Mouse (Mus musculus): ENCODE data around the gene Nkx6-1. TPM values are rescaled to one million over a fixed set of nuclear protein-coding genes. Genes with fewer than 3 reads are reported as not detected.

The Nkx6-1 gene
- polyA plus RNA-seq, 1 experiment from 2014 or later, result 7.8 TPM

- under 1% methylated on average over 19 of the region's 19 CpGs for WGBS
- Histone ChIP-seq H3K36me3 (no peaks in the 10 kb centered on the region), H3K9ac (replicated peaks) (no peak overlapping the region), H3K4me2 (replicated peaks) (peak overlapping the region; percentile 21; the same call in 1 of the 2 replicates), H3K4me3 (0 out of 2 replicates have a peak overlapping the region, but pooled peaks have one; percentile 5), H3K27ac (replicated peaks) (no peak overlapping the region), H3K27me3 (peaks cover 84% of the 10 kb centered on the region), H3K4me1 (peaks cover 28% of the 10 kb centered on the region), H3K9me3 (no peaks in the 10 kb centered on the region)
- no peak for ATAC-seq (ENCODE audit: low FRiP score, low read depth)
These were observed 2.6 kb upstream of the Nkx6-1 start for GRCm38 (mm10) chr5:101667263-101667990.

- Histone ChIP-seq H3K4me1 (peaks cover 28% of the 10 kb centered on the region), H3K4me3 (0 out of 2 replicates have a peak overlapping the region, but pooled peaks have one; percentile 10), H3K36me3 (no peaks in the 10 kb centered on the region), H3K9ac (replicated peaks) (0 out of 2 replicates have a peak overlapping the region, but pooled peaks have one; percentile 4), H3K27ac (replicated peaks) (no peak overlapping the region), H3K27me3 (peaks cover 91% of the 10 kb centered on the region), H3K4me2 (replicated peaks) (0 out of 2 replicates have a peak overlapping the region, but pooled peaks have one; percentile 2), H3K9me3 (no peaks in the 10 kb centered on the region)
- WGBS, result under 1% methylated on average over 18 of the region's 18 CpGs
- no peak for ATAC-seq (ENCODE audit: low FRiP score, low read depth)
These were observed 1.9 kb upstream of the Nkx6-1 start for GRCm38 (mm10) chr5:101666713-101667112.

- no peak for ATAC-seq (ENCODE audit: low FRiP score, low read depth)
- H3K36me3 ChIP-seq, result no peaks in the 10 kb centered on the region
- peaks cover 96% of the 10 kb centered on the region for H3K27me3 ChIP-seq
- no peak overlapping the region for H3K27ac ChIP-seq (replicated peaks)
- H3K4me1 ChIP-seq, result peaks cover 28% of the 10 kb centered on the region
- H3K9ac ChIP-seq (replicated peaks), result no peak overlapping the region
- no peaks in the 10 kb centered on the region for H3K9me3 ChIP-seq
- WGBS, result 0% methylated on average over 9 of the region's 9 CpGs
- no peak overlapping the region; the same call in 1 of the 2 replicates for H3K4me2 ChIP-seq (replicated peaks)
- H3K4me3 ChIP-seq, result no peak overlapping the region
These were observed 1.3 kb upstream of the Nkx6-1 start for GRCm38 (mm10) chr5:101666091-101666490.

- WGBS, result under 1% methylated on average over 64 of the region's 64 CpGs
- H3K4me1 ChIP-seq, result peaks cover 29% of the 10 kb centered on the region
- peak overlapping the region; percentile 59 for H3K9ac ChIP-seq (replicated peaks)
- H3K27me3 ChIP-seq, result peaks cover 91% of the 10 kb centered on the region
- H3K27ac ChIP-seq (replicated peaks), result peak overlapping the region; percentile 73
- no peak for ATAC-seq (ENCODE audit: low FRiP score, low read depth)
- H3K4me2 ChIP-seq (replicated peaks), result peak overlapping the region; percentile 66
- H3K9me3 ChIP-seq, result no peaks in the 10 kb centered on the region
- no peaks in the 10 kb centered on the region for H3K36me3 ChIP-seq
- peak overlapping the region; percentile 53 for H3K4me3 ChIP-seq
These were observed 324 bp downstream of the Nkx6-1 start for GRCm38 (mm10) chr5:101664423-101664921.

- under 1% methylated on average over 67 of the region's 94 CpGs for WGBS
- H3K27ac ChIP-seq (replicated peaks), result peak overlapping the region; percentile 73
- no peaks in the 10 kb centered on the region for H3K36me3 ChIP-seq
- ATAC-seq (ENCODE audit: low FRiP score, low read depth), result 0 out of 2 replicates have a peak, but pooled peaks have one; percentile 1
- H3K9me3 ChIP-seq, result no peaks in the 10 kb centered on the region
- H3K4me3 ChIP-seq, result peak overlapping the region; percentile 53
- peak overlapping the region; percentile 59 for H3K9ac ChIP-seq (replicated peaks)
- peaks cover 33% of the 10 kb centered on the region for H3K4me1 ChIP-seq
- H3K27me3 ChIP-seq, result peaks cover 91% of the 10 kb centered on the region
- H3K4me2 ChIP-seq (replicated peaks), result peak overlapping the region; percentile 66
These were observed 974 bp downstream of the Nkx6-1 start for GRCm38 (mm10) chr5:101663621-101664422.

- Histone ChIP-seq H3K36me3 (no peaks in the 10 kb centered on the region), H3K9me3 (no peaks in the 10 kb centered on the region), H3K4me3 (peak overlapping the region; percentile 53), H3K27me3 (peaks cover 90% of the 10 kb centered on the region), H3K4me1 (peaks cover 33% of the 10 kb centered on the region), H3K4me2 (replicated peaks) (peak overlapping the region; percentile 66), H3K9ac (replicated peaks) (peak overlapping the region; percentile 59), H3K27ac (replicated peaks) (peak overlapping the region; percentile 73)
- 0% methylated on average over 23 of the region's 23 CpGs for WGBS
- ATAC-seq (ENCODE audit: low FRiP score, low read depth), result peak; percentile 48; the same call in 1 of the 2 replicates
These were observed 1.6 kb downstream of the Nkx6-1 start for GRCm38 (mm10) chr5:101663176-101663575.

GRCm38 (mm10) chr5:101662485-101662884 lies 2.3 kb downstream of the Nkx6-1 start:
- WGBS, result 2% methylated on average over 8 of the region's 8 CpGs
- Histone ChIP-seq H3K27ac (replicated peaks) (peak overlapping the region; percentile 73; the same call in 1 of the 2 replicates), H3K9ac (replicated peaks) (0 out of 2 replicates have a peak overlapping the region, but pooled peaks have one; percentile 59), H3K36me3 (no peaks in the 10 kb centered on the region), H3K4me1 (peaks cover 33% of the 10 kb centered on the region), H3K4me2 (replicated peaks) (peak overlapping the region; percentile 66), H3K27me3 (peaks cover 88% of the 10 kb centered on the region), H3K9me3 (no peaks in the 10 kb centered on the region), H3K4me3 (peak overlapping the region; percentile 53)
- ATAC-seq (ENCODE audit: low FRiP score, low read depth), result no peak

GRCm38 (mm10) chr5:101661561-101662211 lies 3.1 kb downstream of the Nkx6-1 start:
- Histone ChIP-seq H3K27ac (replicated peaks) (no peak overlapping the region), H3K9me3 (no peaks in the 10 kb centered on the region), H3K27me3 (peaks cover 88% of the 10 kb centered on the region), H3K4me2 (replicated peaks) (peak overlapping the region; percentile 66), H3K9ac (replicated peaks) (no peak overlapping the region), H3K36me3 (no peaks in the 10 kb centered on the region), H3K4me1 (peaks cover 33% of the 10 kb centered on the region), H3K4me3 (peak overlapping the region; percentile 53)
- WGBS, result 2% methylated on average over 25 of the region's 25 CpGs
- ATAC-seq (ENCODE audit: low FRiP score, low read depth), result no peak

GRCm38 (mm10) chr5:101660666-101661065 lies 4.1 kb downstream of the Nkx6-1 start:
- Histone ChIP-seq H3K4me1 (peaks cover 31% of the 10 kb centered on the region), H3K27ac (replicated peaks) (no peak overlapping the region), H3K36me3 (no peaks in the 10 kb centered on the region), H3K9me3 (no peaks in the 10 kb centered on the region), H3K9ac (replicated peaks) (no peak overlapping the region), H3K27me3 (peaks cover 88% of the 10 kb centered on the region), H3K4me2 (replicated peaks) (no peak overlapping the region), H3K4me3 (no peak overlapping the region)
- ATAC-seq (ENCODE audit: low FRiP score, low read depth), result no peak
- 8% methylated on average over 3 of the region's 3 CpGs for WGBS

GRCm38 (mm10) chr5:101659411-101659971 lies 5.3 kb downstream of the Nkx6-1 start:
- H3K27ac ChIP-seq (replicated peaks), result no peak overlapping the region
- H3K4me1 ChIP-seq, result peaks cover 22% of the 10 kb centered on the region
- no peaks in the 10 kb centered on the region for H3K36me3 ChIP-seq
- H3K9me3 ChIP-seq, result no peaks in the 10 kb centered on the region
- peak overlapping the region; percentile 41 for H3K9ac ChIP-seq (replicated peaks)
- WGBS, result under 1% methylated on average over 38 of the region's 39 CpGs
- H3K27me3 ChIP-seq, result peaks cover 88% of the 10 kb centered on the region
- H3K4me2 ChIP-seq (replicated peaks), result peak overlapping the region; percentile 44
- no peak for ATAC-seq (ENCODE audit: low FRiP score, low read depth)
- peak overlapping the region; percentile 33 for H3K4me3 ChIP-seq

- ATAC-seq (ENCODE audit: low FRiP score, low read depth), result no peak
- Histone ChIP-seq H3K4me2 (replicated peaks) (peak overlapping the region; percentile 44), H3K27ac (replicated peaks) (no peak overlapping the region), H3K9ac (replicated peaks) (no peak overlapping the region), H3K4me3 (peak overlapping the region; percentile 33), H3K9me3 (no peaks in the 10 kb centered on the region), H3K4me1 (peaks cover 17% of the 10 kb centered on the region), H3K27me3 (peaks cover 88% of the 10 kb centered on the region), H3K36me3 (no peaks in the 10 kb centered on the region)
- WGBS, result 1% methylated on average over 23 of the region's 23 CpGs
These were observed 5.9 kb downstream of the Nkx6-1 start for GRCm38 (mm10) chr5:101658984-101659290.

Measured in midbrain, embryonic 12.5 days (tissue).